Mouse (Mus musculus) heart, adult 9 months (tissue): ENCODE results near the gene Zcchc8.

Experiments
- DNase-seq, 2 experiments: peaks; one replicate each; pipeline ENCODE4 v3.0.0; 2022; ENCODE audit warnings: low spot score in 2 of 2

Zcchc8 gene

GRCm38 (mm10) chr5:123683377-123684220, 37.3 kb downstream of the Zcchc8 start:
- peak; percentile 49 to 53 for DNase-seq

DNA sequence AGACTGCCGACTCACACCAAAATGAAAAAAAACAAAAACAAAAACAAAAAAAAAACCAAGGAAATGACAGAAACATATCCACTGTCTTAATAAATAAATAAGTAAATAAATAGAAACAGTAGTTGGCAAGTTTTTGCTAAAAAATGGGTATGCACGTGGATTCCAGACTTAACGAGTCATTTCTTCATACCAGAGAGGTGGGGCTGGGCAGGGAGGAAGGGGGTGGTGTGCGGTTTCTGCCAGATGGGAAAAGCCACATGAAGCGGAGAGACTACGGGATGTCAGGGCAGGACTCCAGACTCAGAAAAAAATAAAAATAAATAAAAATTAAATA, 37.9 kb downstream of the Zcchc8 start:
- DNase-seq = peak; percentile 45 to 47

DNA sequence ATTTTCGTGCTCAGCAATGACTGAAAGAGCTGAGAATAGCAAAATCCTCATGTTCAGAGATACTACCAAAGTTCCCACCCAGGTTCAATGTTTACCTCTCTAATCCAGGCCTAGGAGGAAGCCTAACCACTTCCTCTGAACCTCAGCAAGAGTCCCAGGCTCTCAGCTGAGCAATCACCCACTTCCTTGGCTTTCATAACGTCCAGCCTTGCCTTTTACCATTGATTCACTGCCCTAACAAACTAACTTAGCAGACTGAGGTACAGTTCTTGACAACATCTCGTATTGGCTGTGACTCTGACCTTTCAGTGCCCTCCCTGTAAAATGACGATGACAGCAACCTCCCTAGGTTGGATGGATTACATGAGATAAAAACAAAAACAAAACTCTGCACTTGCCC, 38.5 kb downstream of the Zcchc8 start:
- no peak for DNase-seq

GRCm38 (mm10) chr5:123679546-123680263, 41.2 kb downstream of the Zcchc8 start:
- peak in 1 of 2 experiments; percentile 39 for DNase-seq

GRCm38 (mm10) chr5:123679106-123679505, 41.8 kb downstream of the Zcchc8 start:
- DNase-seq = no peak

DNA sequence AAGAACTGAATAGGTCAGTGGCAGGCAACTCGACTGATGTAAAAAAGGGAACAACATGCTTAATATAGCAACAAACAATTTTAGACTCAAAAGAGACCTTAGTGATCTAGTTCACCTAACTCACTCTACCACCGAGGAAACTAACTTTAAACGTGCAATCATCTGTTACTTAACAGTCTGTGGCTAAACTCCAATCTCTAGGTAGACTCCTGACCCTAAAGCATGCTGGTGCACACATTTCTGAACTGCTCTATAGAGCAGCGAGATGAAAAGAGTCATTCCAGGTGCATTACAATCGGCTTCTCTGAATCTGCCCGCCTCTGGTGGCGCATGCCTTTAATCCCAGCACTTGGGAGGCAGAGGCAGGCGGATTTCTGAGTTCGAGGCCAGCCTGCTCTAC, 45.2 kb downstream of the Zcchc8 start:
- no peak for DNase-seq

- DNase-seq = no peak
These were observed 45.7 kb downstream of the Zcchc8 start for GRCm38 (mm10) chr5:123675221-123675620.

DNA sequence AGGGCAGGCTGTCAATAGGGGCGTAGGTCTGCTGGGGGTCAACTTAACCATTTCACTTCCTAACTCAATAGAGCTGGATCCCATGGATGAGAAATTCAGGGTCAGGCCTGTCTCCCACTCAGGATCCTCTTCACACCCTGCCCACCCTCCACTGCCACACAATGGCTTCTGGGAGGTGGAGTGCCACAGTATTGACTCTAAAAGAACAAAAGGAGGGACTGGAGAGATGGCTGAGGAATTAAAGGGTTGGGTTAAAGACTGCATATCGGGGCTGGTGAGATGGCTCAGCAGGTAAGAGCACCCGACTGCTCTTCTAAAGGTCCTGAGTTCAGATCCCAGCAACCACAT, 49.5 kb downstream of the Zcchc8 start:
- no peak for DNase-seq

DNA sequence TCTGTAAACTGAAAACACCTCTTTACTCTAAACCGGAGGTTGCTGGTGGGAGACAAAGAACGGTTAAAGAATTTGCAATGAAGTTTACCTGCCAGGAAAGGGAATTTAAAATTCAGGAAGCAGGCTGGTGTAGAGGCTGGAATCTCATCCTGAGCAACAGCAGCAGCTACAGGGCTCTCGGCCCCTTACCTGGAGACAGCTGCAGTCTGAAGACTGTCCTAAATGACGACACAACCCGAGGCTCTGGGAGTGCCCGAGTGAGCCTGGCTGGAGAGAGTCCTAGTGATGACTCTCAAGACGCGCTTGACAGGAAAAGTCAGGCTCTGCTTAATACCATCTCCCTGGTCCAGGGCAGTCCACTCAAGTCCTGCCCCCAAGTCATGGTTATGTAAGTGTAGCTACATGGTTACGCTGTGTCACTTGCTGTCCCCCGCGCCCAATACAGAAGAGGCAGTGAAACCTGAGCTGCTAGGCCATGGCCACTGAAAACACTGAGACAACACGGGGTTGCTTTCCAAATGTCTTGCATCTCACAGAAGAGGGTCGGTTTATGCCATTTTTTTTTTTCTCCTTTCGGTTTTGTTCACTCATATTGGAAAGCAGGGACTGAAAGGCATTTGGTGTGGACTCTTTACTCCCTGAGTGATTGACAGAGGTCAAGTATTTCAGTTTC, 50.0 kb downstream of the Zcchc8 start:
- peak; percentile 80 to 82 for DNase-seq

DNA sequence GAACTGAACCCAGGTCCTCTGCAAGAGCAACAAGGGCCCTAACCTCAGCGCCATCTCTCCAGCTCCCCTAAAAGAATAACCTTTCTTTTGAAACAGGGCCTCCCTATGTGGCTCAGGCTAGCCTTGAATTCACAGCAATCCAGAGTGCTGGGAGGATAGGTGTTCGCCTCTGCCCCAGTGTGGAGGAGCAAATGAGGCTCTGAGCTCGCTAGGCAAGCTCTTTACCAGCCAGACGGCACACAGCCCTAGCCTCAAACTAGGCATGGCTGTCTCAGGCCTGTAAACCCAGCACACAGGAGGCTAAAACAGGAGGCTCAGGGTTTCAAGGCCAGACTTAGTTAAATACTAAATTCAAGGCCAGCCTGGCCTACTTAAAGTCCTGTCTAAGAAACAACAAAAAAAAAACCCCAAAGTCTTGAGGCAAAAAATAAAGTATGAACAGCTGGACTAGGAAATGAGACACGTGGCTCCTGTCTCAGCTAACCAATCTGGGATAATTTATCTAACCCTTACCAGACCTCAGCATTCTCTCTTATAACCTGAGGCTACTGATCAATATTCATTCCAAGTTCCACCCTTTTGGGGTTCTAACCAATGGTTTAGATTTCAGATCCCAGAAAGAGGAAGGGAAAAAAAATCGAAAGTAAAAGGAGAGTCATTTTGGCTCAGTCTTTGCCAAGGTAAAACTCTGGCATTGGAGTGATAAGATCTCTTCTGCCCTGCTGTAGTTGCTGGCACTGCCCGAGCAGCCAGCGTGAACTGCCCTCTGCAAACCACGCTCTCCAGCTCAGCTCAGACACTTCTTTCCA, 50.7 kb downstream of the Zcchc8 start:
- DNase-seq = no peak

DNA sequence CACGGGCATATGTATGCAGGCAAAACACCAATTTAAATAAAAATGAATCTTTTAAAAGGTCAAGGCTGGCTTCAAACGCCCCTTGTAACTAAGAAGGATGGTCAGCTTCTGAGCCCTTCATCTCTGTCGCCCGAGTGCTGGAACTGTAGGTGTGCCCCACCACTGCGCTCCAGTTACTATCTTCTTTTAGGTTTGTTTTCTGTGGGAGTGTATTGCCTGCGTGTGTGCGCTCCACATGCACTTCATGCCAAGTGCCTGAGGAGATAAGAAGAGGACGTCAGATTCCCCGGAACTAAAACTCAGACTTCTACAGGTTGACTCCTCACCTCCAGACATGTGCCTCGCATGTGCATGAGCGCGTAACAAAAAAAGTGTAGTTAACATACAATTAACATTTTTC, 53.0 kb downstream of the Zcchc8 start:
- DNase-seq = no peak

- DNase-seq = no peak
These were observed 54.9 kb downstream of the Zcchc8 start for GRCm38 (mm10) chr5:123665956-123666355.

DNA sequence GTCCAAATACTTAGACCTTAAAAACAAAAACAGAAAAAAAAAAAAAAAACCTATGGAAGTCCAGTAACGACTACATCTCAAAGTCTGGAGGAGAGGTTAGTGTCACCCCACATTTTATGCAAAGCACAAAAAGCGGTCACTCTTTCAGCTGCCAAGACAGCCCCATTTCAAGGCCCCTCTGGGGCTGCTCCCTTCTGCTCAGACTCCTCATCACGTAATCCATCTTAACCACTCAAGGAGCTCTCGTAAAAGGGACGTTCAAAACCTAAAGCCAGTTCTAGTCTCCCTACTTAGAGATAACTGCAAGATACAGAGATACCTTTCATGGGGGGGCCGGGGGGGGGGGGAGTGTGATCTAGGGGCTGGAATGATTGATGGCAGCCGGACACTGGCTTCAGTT, 56.6 kb downstream of the Zcchc8 start:
- DNase-seq = no peak

- DNase-seq = peak; percentile 74 to 81
These were observed 58.8 kb downstream of the Zcchc8 start for GRCm38 (mm10) chr5:123662059-123662458.

GRCm38 (mm10) chr5:123661602-123662001, 59.3 kb downstream of the Zcchc8 start:
- peak; percentile 59 to 67 for DNase-seq

DNA sequence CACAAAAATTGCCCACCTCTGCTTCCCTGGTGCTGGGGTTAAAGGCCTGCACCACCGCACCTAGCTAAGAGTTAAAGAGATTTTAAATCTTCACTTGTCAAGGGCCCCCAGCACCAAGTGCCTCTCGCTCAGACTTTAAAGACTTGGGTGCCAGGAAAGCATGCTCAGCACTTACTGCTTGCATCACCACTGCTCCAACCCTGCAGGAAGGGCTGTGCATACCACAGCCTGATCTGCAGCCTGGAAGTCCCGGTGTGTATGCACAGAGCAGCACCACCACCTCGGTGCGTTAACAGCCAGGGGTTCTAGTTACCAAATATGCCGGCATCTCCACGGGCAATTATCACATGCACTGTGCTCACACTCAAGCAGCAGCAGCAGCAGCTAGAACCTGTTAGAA, 63.2 kb downstream of the Zcchc8 start:
- no peak for DNase-seq

- DNase-seq = no peak
These were observed 66.0 kb downstream of the Zcchc8 start for GRCm38 (mm10) chr5:123654937-123655336.

GRCm38 (mm10) chr5:123653287-123653801, 67.6 kb downstream of the Zcchc8 start:
- no peak for DNase-seq

GRCm38 (mm10) chr5:123650825-123651224, 70.1 kb downstream of the Zcchc8 start:
- no peak for DNase-seq
